ENCODE assay signal across 8 mouse cellular contexts in genomic region chr6:118179316-118180084, GRCm38 (mm10). TPM values are rescaled to one million over a fixed set of nuclear protein-coding genes. Genes with fewer than 3 reads are reported as not detected.
A peak's percentile ranks its signal among the peaks of the same experiment; 100 is the strongest.
DNase-seq lines count a peak whose midpoint lies in the region; ATAC-seq lines count a peak whose summit lies in the region.

No protein-coding gene starts in this region.

- peak; percentile 99 for ATAC-seq in common myeloid progenitor, adult 5-6 weeks (replicated peaks; ENCODE audit: low read depth, poor library complexity, severe bottlenecking)

- DNase-seq in adipocyte (ENCODE audit: low spot score), result peak; percentile 87
- peak; percentile 28 to 44 for DNase-seq in gastrocnemius, adult 8-10 months (ENCODE audit: low spot score in 2 of 2)
- peak; percentile 58 for DNase-seq in hindlimb bud, embryonic 11.5 days (ENCODE audit: extremely low spot score, low read depth, low spot score)
- DNase-seq in left cerebral cortex, adult 18-20 months (ENCODE audit: low spot score in 2 of 2), result peak; percentile 68 to 72
- DNase-seq in lung, postnatal 4 days, result peak; percentile 80 to 83
- DNase-seq in right cerebral cortex, adult 18-20 months, result peak; percentile 67
- peak; percentile 63 for DNase-seq in urinary bladder, postnatal 25 days (ENCODE audit: low spot score)

RNA-seq across cellular contexts. Expression of gene Ret, which starts 18.0 kb away (rescaled TPM):
- total RNA-seq in common myeloid progenitor, adult 5-6 weeks (2017), result not detected in 2 replicates
- total RNA-seq in gastrocnemius, adult 8-10 months (2022), result 1 to 10 TPM; 1.2 to 4.1 (median 2.2) TPM
- 1 to 10 TPM; 2.9 to 3.6 TPM for total RNA-seq in left cerebral cortex, adult 18-20 months (2021)

RNA-seq across cellular contexts. Expression of gene Csgalnact2, which starts 40.6 kb away (rescaled TPM):
- total RNA-seq in common myeloid progenitor, adult 5-6 weeks (2017), result 139 and 145 TPM in 2 replicates
- 10 to 100 TPM; 30.8 to 40.8 (median 32.4) TPM for total RNA-seq in gastrocnemius, adult 8-10 months (2022)
- total RNA-seq in left cerebral cortex, adult 18-20 months (2021), result 10 to 100 TPM; 11.0 to 11.6 TPM

Comparison
In these comparisons a context has a peak if more than half of its experiments do, and no peak if none do; other contexts are left out.
1. Peak in every context shown above with its lines: DNase-seq and ATAC-seq.
2. DNase-seq: peak in every context shown above with its lines; median percentile 87 in adipocyte; 82 in lung, postnatal 4 days; 70 in left cerebral cortex, adult 18-20 months; 67 in right cerebral cortex, adult 18-20 months; 63 in urinary bladder, postnatal 25 days; 58 in hindlimb bud, embryonic 11.5 days; 36 in gastrocnemius, adult 8-10 months.